Comparison of ENCODE assay signal across 10 mouse cellular contexts in the genomic region with DNA sequence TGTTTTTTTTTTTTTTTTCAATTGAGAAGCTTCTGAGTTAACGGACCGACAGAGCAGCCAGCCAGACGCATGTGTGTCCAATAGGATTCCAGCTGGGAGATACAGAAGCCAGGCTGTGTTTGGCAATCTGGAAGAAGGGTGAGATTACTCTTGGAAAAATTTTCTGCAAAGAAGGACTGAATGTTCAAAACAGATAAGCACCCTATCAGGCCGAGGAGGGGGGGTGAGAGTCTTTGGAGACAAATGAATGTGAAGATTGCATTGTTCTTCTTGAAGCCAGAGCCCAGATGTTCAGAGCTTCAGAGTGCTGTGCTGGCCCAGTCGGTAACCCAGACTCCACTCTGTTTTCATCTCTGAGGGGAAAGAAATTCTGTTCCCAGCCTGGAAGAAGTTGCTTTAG.
DNase-seq lines count a peak whose midpoint lies in the region; ATAC-seq lines count a peak whose summit lies in the region.
"Had no signal": no experiment of that assay in that cellular context is flagged by ENCODE, and none has a peak within 500 bp of the region (broad histone marks: within the 10 kb centered on the region; RNA-seq: fewer than 3 reads in every experiment).

No protein-coding gene starts in this region.

- DNase-seq in adrenal gland, postnatal 14 days, result peak; percentile 18
- DNase-seq in adrenal gland, postnatal 25 days, result no peak
- peak; percentile 87 for DNase-seq in heart, adult 9 months (ENCODE audit: low spot score in 2 of 2)
- peak; percentile 43 for DNase-seq in heart, postnatal 4 days
- DNase-seq in embryo, embryonic 10 days (ENCODE audit: low spot score), result no peak
- DNase-seq in cerebellum, postnatal 4 days (ENCODE audit: low spot score in 2 of 2), result no peak

- H3K36me3 ChIP-seq in intestine, embryonic 15.5 days, result no peaks in the 10 kb centered on the region
- H3K36me3 ChIP-seq: hindbrain, embryonic 13.5 days; liver, embryonic 15.5 days had no signal

- H3K27ac ChIP-seq in brown adipose tissue, adult 24 weeks (replicated peaks; ENCODE audit: low read depth, low read length), result peak overlapping the region; percentile 86
- H3K27ac ChIP-seq in intestine, embryonic 15.5 days, result no peak overlapping the region
- H3K27ac ChIP-seq: hindbrain, embryonic 13.5 days; liver, embryonic 15.5 days had no signal

- H3K9ac ChIP-seq in intestine, embryonic 15.5 days, result no peak overlapping the region
- H3K9ac ChIP-seq: hindbrain, embryonic 13.5 days; liver, embryonic 15.5 days had no signal

- no peak overlapping the region for H3K4me3 ChIP-seq in brown adipose tissue, adult 24 weeks (ENCODE audit: insufficient read depth, low read depth, low read length)
- no peak overlapping the region for H3K4me3 ChIP-seq in intestine, embryonic 15.5 days (replicated peaks)
- H3K4me3 ChIP-seq: hindbrain, embryonic 13.5 days; liver, embryonic 15.5 days had no signal

- no peak for ATAC-seq in intestine, embryonic 15.5 days

- no peaks in the 10 kb centered on the region for H3K4me1 ChIP-seq in brown adipose tissue, adult 24 weeks (ENCODE audit: control insufficient read depth, insufficient read depth, insufficient read length, low read length)
- H3K4me1 ChIP-seq in intestine, embryonic 15.5 days (replicated peaks), result no peaks in the 10 kb centered on the region
- H3K4me1 ChIP-seq: hindbrain, embryonic 13.5 days; liver, embryonic 15.5 days had no signal

- 53% methylated on average over 5 of the region's 5 CpGs for WGBS in intestine, embryonic 15.5 days

- H3K9me3 ChIP-seq in intestine, embryonic 15.5 days, result no peaks in the 10 kb centered on the region
- H3K9me3 ChIP-seq: hindbrain, embryonic 13.5 days; liver, embryonic 15.5 days had no signal

- H3K4me2 ChIP-seq in intestine, embryonic 15.5 days (replicated peaks), result no peak overlapping the region
- H3K4me2 ChIP-seq: hindbrain, embryonic 13.5 days; liver, embryonic 15.5 days had no signal

- no peaks in the 10 kb centered on the region for H3K27me3 ChIP-seq in intestine, embryonic 15.5 days (replicated peaks)
- H3K27me3 ChIP-seq: hindbrain, embryonic 13.5 days; liver, embryonic 15.5 days had no signal

Comparison
In these comparisons a context has a peak if more than half of its experiments do, and no peak if none do; other contexts are left out.
1. DNase-seq: peak in adrenal gland, postnatal 14 days (single experiment), heart, adult 9 months (2 of 2) and heart, postnatal 4 days (single experiment); none in adrenal gland, postnatal 25 days (single experiment), embryo, embryonic 10 days (single experiment) and cerebellum, postnatal 4 days (0 of 2).